Mouse (Mus musculus) small intestine, adult 2 months (tissue): ENCODE results near the gene Inpp5f.

Experiments used
- CTCF ChIP-seq: fragments of 200-500 bp; IDR thresholded peaks from 2 replicates; pipeline ENCODE4 v1.5.1; 2012; ENCODE audit warnings: low read depth, mild to moderate bottlenecking, control low read depth, inconsistent platforms, low read length, moderate library complexity, mixed read lengths; ENCODE audit not compliant: insufficient replicate concordance, insufficient read length; ENCODE audit errors: extremely low read depth
- POLR2A ChIP-seq: fragments of 200-500 bp; IDR thresholded peaks from 2 replicates; pipeline ENCODE4 v1.6.1; 2012; ENCODE audit warnings: low read depth, mild to moderate bottlenecking, control low read depth, inconsistent platforms, low read length, moderate library complexity

GRCm38 (mm10) chr7:128626601-128627000, 15.5 kb downstream of the Inpp5f start:
- TF ChIP-seq POLR2A = no peak
- no peak for TF ChIP-seq CTCF
